In genomic region chr4:151185750-151186149, GRCm38 (mm10) we compare ENCODE assay signal across 12 mouse cellular contexts.
DNase-seq lines count a peak whose midpoint lies in the region; ATAC-seq and TF ChIP-seq lines count a peak whose summit lies in the region.
"Had no signal": no experiment of that assay in that cellular context is flagged by ENCODE, and none has a peak within 500 bp of the region (broad histone marks: within the 10 kb centered on the region; RNA-seq: fewer than 3 reads in every experiment).

No protein-coding gene starts in this region.

- no peaks in the 10 kb centered on the region for H3K79me2 ChIP-seq in myocyte (ENCODE audit: control insufficient read depth, insufficient read depth)

- H3K4me2 ChIP-seq in midbrain, embryonic 16.5 days (ENCODE audit: low read length) = no peak overlapping the region
- no peak overlapping the region for H3K4me2 ChIP-seq in midbrain, embryonic 13.5 days (replicated peaks)
- no peak overlapping the region for H3K4me2 ChIP-seq in myocyte (ENCODE audit: low read depth)
- H3K4me2 ChIP-seq: embryonic facial prominence, embryonic 15.5 days; limb, embryonic 15.5 days; midbrain, embryonic 12.5 days had no signal

- WGBS in heart, embryonic 10.5 days = 31% methylated on average over 1 of the region's 1 CpGs
- 8% methylated on average over 1 of the region's 1 CpGs for WGBS in midbrain, embryonic 16.5 days
- WGBS in midbrain, embryonic 13.5 days = 24% methylated on average over 1 of the region's 1 CpGs

- H3K36me3 ChIP-seq in heart, embryonic 10.5 days = no peaks in the 10 kb centered on the region
- no peaks in the 10 kb centered on the region for H3K36me3 ChIP-seq in midbrain, embryonic 16.5 days (ENCODE audit: control insufficient read depth, insufficient read depth, low read length)
- no peaks in the 10 kb centered on the region for H3K36me3 ChIP-seq in midbrain, embryonic 13.5 days
- no peaks in the 10 kb centered on the region for H3K36me3 ChIP-seq in myocyte (ENCODE audit: control insufficient read depth, insufficient read depth)
- H3K36me3 ChIP-seq: embryonic facial prominence, embryonic 15.5 days; limb, embryonic 15.5 days; midbrain, embryonic 12.5 days had no signal

- no peak overlapping the region for H3K4me3 ChIP-seq in heart, embryonic 10.5 days
- no peak overlapping the region for H3K4me3 ChIP-seq in midbrain, embryonic 16.5 days (ENCODE audit: low read depth, low read length)
- no peak overlapping the region for H3K4me3 ChIP-seq in midbrain, embryonic 13.5 days (replicated peaks)
- H3K4me3 ChIP-seq in myocyte = no peak overlapping the region
- H3K4me3 ChIP-seq: embryonic facial prominence, embryonic 15.5 days; limb, embryonic 15.5 days; midbrain, embryonic 12.5 days had no signal

- TF ChIP-seq POLR2A in myocyte (IDR thresholded peaks at IDR 0.05; ENCODE audit: insufficient read length, low read depth) = no peak

- no peaks in the 10 kb centered on the region; the same call in 1 of the 2 replicates for H3K27me3 ChIP-seq in heart, embryonic 10.5 days (ENCODE audit: insufficient read depth, poor library complexity, severe bottlenecking)
- H3K27me3 ChIP-seq in midbrain, embryonic 16.5 days (ENCODE audit: control insufficient read depth, insufficient read depth, low read depth, low read length) = peaks cover 11% of the 10 kb centered on the region; the same call in 1 of the 2 replicates
- peaks cover 50% of the 10 kb centered on the region for H3K27me3 ChIP-seq in midbrain, embryonic 13.5 days
- no peaks in the 10 kb centered on the region for H3K27me3 ChIP-seq in myocyte (ENCODE audit: control insufficient read depth, insufficient read depth, insufficient read length)
- H3K27me3 ChIP-seq: embryonic facial prominence, embryonic 15.5 days had no signal

- H3K27ac ChIP-seq in heart, embryonic 10.5 days = no peak overlapping the region
- peak overlapping the region; percentile 32; the same call in 1 of the 2 replicates for H3K27ac ChIP-seq in midbrain, embryonic 16.5 days (ENCODE audit: low read length)
- no peak overlapping the region for H3K27ac ChIP-seq in midbrain, embryonic 13.5 days
- H3K27ac ChIP-seq: embryonic facial prominence, embryonic 15.5 days; limb, embryonic 15.5 days; midbrain, embryonic 12.5 days had no signal

- ATAC-seq in midbrain, embryonic 16.5 days = no peak
- ATAC-seq in midbrain, embryonic 13.5 days = no peak

- no peaks in the 10 kb centered on the region for H3K9me3 ChIP-seq in heart, embryonic 10.5 days
- no peaks in the 10 kb centered on the region for H3K9me3 ChIP-seq in midbrain, embryonic 16.5 days (replicated peaks; ENCODE audit: control insufficient read depth, low read length, poor library complexity, severe bottlenecking)
- no peaks in the 10 kb centered on the region for H3K9me3 ChIP-seq in midbrain, embryonic 13.5 days
- H3K9me3 ChIP-seq: embryonic facial prominence, embryonic 15.5 days; limb, embryonic 15.5 days; midbrain, embryonic 12.5 days had no signal

- H3K9ac ChIP-seq in midbrain, embryonic 16.5 days (ENCODE audit: low read depth, low read length) = no peak overlapping the region
- no peak overlapping the region for H3K9ac ChIP-seq in midbrain, embryonic 13.5 days (replicated peaks)
- H3K9ac ChIP-seq: embryonic facial prominence, embryonic 15.5 days; limb, embryonic 15.5 days; midbrain, embryonic 12.5 days had no signal

- peak; percentile 56 for DNase-seq in heart, postnatal 4 days
- no peak for DNase-seq in heart, embryonic 10.5 days (ENCODE audit: low spot score)
- peak; percentile 27 for DNase-seq in embryo, embryonic 9.5 days (ENCODE audit: extremely low spot score)
- DNase-seq in layer of hippocampus, postnatal 25 days (ENCODE audit: extremely low spot score in 1 of 2, low spot score in 1 of 2) = no peak
- DNase-seq in gastrocnemius, postnatal 4 days (ENCODE audit: low spot score in 2 of 2) = no peak
- DNase-seq: cerebellum, adult 18-20 months had no signal

- no peak overlapping the region for H3ac ChIP-seq in myocyte (ENCODE audit: control insufficient read depth, insufficient read length)

- H3K4me1 ChIP-seq in heart, embryonic 10.5 days = no peaks in the 10 kb centered on the region
- H3K4me1 ChIP-seq in midbrain, embryonic 16.5 days (ENCODE audit: control insufficient read depth, insufficient read depth, low read length) = peaks cover 18% of the 10 kb centered on the region
- peaks cover 21% of the 10 kb centered on the region for H3K4me1 ChIP-seq in midbrain, embryonic 13.5 days (replicated peaks)

TF ChIP-seq in myocyte, 11 proteins besides CTCF, POLR2A, EP300 and RAD21:
- TF ChIP-seq POLR2AphosphoS2 (IDR thresholded peaks at IDR 0.05; ENCODE audit: insufficient read length, low read depth) = no peak
- TF ChIP-seq TCF12 (IDR thresholded peaks at IDR 0.05; ENCODE audit: insufficient read depth, poor library complexity, severe bottlenecking) = no peak
- peak; percentile 78 for TF ChIP-seq REST (IDR thresholded peaks at IDR 0.05; ENCODE audit: insufficient read depth, insufficient read length)
- TF ChIP-seq MYOG (IDR thresholded peaks at IDR 0.05; ENCODE audit: control insufficient read depth in 1 of 3, insufficient read depth in 1 of 3, insufficient read length in 2 of 3, low read depth in 2 of 3) = no peak
- TF ChIP-seq SRF (IDR thresholded peaks at IDR 0.05; ENCODE audit: control insufficient read depth, insufficient read length, low read depth) = no peak
- TF ChIP-seq MYOD1 (IDR thresholded peaks at IDR 0.05; ENCODE audit: control insufficient read depth in 1 of 3, insufficient read length in 2 of 3, low read depth in 2 of 3) = no peak
- no peak for TF ChIP-seq TCF3 (IDR thresholded peaks at IDR 0.05; ENCODE audit: insufficient read length, low read depth)

Comparison
In these comparisons a context has a peak if more than half of its experiments do, and no peak if none do; other contexts are left out.
1. DNase-seq: peak in heart, postnatal 4 days (single experiment) and embryo, embryonic 9.5 days (single experiment); none in heart, embryonic 10.5 days (single experiment), layer of hippocampus, postnatal 25 days (0 of 2) and gastrocnemius, postnatal 4 days (0 of 2).